Mouse (Mus musculus): Measurements from ENCODE around the gene Gm10644. TPM values are rescaled to one million over a fixed set of nuclear protein-coding genes. Genes with fewer than 3 reads are reported as not detected.

Gm10644 gene
- total RNA-seq, 2 experiments from 2014 or later: 0.44 to 0.87 TPM

DNA sequence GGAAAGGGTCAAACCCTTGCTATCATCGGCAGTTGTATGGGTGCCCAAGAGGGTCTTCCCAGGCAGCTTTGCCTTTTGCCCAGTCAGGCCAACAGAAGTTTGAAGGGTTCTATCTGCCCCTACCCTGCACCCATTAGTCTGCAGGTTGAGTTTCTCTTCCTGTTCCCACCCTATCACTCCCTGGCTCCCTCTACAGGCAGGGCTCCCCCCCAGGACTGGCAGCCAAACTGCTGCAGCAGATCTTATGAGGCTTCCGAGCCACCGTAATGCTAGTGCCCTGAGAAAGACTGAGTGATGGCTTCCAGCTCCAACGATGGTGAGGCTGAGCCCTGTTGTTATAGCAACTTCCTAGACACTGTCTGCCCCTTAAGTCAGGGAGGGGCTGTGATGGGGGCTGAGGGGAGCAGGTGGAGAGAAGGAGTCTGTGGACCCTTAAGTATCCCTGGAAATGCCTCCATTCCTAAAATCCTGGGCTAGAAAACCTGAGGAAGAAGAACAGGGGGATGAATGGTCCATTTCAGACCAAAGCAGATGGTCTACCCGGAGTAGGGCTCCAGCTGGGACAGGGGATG, 21.9 kb upstream of the Gm10644 start:
- TF ChIP-seq CTCF (conservative IDR thresholded peaks at IDR 0.05): peak; percentile 65
- H3K4me3 ChIP-seq: no peak overlapping the region; the same call in 1 of the 2 replicates
- DNase-seq (ENCODE audit: low spot score in 2 of 2): no peak
- peak overlapping the region; percentile 77 for H3K27ac ChIP-seq

DNA sequence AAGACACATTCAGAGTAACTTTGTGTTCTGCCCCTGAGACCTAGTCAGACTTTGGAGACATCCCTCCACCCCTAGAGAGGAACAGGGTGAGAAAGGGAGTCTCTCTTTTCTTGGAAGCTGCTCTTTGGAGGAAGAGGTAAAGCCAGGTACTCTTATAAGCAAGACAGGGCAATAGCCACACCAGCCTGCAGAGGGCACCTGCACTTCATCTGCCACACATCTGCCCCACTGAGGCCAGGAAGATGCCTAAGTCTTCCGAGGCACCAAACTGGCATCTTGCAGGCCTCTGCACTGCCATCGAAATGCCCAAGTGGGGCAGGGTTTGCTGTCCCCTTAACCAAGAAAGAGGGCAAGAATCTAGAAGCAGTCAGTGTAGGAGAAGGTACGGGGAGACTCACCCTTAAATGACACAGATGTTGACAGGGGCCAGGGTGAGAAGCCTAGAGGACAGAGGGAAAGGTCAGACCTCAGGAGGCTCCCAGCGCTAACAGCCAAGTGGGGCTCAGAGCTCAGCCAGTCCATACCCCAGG, 21.2 kb upstream of the Gm10644 start:
- no peak overlapping the region for H3K4me3 ChIP-seq
- peak; percentile 67 for TF ChIP-seq CTCF (conservative IDR thresholded peaks at IDR 0.05)
- H3K27ac ChIP-seq: 0 out of 2 replicates have a peak overlapping the region, but pooled peaks have one; percentile 3
- no peak for DNase-seq (ENCODE audit: low spot score in 2 of 2)

DNA sequence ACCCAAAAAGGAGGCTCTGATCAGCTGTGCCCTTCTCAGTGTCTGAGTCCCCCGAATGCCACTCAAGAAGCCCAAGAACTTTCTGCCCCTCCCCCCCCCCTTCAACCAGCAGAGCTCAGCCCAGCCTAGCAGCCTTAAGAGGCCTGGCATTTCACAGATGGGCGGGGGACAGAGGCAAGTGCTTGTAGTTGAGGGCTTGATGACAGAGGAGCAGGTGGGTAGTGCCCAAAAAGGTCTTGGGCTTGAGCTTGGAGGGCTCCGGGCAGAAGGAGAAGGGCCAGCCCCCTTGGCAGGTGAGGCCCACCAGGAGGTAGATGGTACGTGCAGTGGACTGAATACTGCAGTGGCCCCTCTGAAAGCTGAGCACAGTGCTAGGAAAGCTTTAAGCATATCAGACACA, 19.5 kb upstream of the Gm10644 start:
- H3K4me3 ChIP-seq: peak overlapping the region; percentile 75; the same call in 1 of the 2 replicates
- no peak for TF ChIP-seq CTCF (conservative IDR thresholded peaks at IDR 0.05)
- no peak overlapping the region for H3K27ac ChIP-seq
- no peak for DNase-seq (ENCODE audit: low spot score in 2 of 2)

DNA sequence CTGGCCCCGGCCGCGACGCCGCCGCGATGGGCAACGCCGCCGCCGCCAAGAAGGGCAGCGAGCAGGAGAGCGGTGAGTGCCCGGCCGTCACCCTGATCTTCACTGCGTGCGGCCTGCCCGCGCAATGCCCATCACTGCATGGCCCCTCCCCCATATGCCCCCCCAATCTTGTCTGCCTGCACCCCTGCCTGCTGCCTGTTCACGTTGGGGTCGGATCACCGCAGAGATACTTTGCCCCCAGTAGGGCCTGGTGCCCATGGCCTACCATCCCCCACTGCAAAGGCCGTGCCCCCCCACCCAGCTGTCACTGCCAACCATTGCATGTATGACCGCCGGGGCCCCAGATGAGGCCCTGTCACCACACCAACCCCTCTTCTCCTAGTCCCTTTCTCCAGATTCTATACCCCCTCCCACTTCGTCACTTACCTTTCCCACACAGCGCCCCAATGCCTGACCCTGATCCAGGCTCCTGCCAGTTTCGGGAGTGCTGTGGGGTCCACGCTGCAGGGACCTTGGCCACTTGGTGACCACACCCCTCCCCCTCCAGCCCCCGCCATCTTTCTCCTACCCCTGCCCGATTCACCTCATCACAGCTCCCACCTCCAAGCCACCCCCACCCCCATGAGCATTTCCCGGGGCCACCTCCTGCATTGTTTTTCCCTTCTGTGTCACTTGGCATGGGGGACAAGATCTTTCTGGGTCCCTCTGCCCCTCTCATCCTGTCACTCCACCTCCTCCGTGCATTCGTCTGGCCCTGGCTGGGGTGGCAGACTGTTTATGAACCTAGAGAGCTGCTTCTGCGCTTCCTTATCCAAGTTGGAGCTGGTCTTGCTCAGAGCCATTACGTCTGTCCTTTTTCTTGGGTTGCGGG, 18.4 kb upstream of the Gm10644 start:
- DNase-seq (ENCODE audit: low spot score in 2 of 2): peak in 1 of 2 experiments; percentile 49
- TF ChIP-seq CTCF (conservative IDR thresholded peaks at IDR 0.05): no peak

DNA sequence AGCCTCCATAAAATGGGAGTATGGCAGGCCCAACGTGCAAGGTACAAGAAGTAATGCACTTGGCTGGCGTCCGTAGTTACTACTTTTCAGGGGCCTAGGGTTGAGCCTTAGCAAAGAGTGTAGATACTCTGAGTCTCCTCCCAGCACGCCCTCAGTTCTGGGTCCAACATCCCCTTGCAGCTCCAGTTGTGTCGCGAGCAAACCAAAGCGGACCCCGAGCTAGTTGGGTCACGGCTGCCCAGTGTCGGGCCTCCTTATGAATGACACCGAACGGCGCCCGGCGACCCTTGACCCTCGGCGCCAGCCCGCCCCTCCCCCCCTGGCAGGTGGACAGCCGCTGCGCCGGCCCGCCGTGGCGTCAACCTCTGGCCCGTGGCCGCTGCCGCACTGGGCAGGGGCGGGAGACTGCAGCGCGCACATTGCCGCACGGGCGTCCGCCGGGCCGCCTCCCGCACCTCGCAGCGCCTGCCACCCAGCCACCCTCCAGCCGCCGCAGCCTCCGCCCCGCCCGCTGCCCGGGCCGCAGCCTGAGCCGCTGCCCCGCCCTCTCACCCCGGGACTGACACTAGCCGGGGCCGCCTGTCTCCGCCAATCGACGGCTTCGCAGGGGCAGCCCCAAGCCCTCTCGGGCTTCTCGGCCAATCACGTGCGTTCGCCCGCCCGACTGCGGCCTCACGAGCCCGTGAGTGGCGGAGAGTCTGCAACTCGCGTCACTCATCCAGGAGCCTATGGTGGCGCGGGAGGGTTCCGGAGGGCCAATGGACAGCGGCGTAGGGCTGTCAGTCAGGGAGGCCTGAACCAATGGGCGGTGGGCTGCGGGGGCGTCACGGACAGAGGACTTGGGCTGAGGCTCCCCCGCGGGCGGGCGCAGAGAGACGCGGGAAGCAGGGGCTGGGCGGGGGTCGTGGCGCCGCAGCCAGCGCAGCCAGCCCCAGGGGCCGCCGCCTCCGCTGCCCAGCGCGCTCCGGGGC, 17.4 kb upstream of the Gm10644 start, which contains the start of gene Prkaca:
TSS of gene Prkaca (plus strand) at position 844 of the 971 bp plus-strand sequence.
- DNase-seq (ENCODE audit: low spot score in 2 of 2): peak; percentile 98 to 100
- no peak for TF ChIP-seq CTCF (conservative IDR thresholded peaks at IDR 0.05)
- Histone ChIP-seq H3K4me3 (peak within 1 kb of the TSS; percentile 78), H3K27ac (peak within 1 kb of the TSS; percentile 92)

More for the DNA sequence above, 18.4 kb upstream of the Gm10644 start:
- H3K4me3 ChIP-seq: peak overlapping the region; percentile 75
- peak overlapping the region; percentile 92 for H3K27ac ChIP-seq

DNA sequence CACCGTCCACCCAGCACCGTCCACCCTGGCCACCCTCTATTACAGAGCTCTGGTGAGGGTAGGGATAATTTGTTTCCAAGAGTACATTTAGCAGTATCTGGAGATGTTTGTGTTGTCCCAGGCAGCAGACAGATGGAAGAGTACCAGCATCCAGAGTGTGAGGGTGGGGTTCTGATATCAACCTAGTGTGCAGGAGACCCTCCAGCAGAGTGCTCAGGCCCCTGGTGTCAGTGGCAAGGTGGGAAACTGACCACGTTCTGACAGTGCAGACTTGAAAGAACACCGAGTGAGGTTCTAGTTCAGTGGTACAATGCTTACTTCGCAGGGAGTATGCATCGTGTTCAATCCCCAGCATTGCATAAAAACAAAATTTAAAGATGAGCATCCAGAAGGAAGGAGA, 16.7 kb upstream of the Gm10644 start:
- H3K4me3 ChIP-seq: peak overlapping the region; percentile 78
- peak overlapping the region; percentile 90; the same call in 1 of the 2 replicates for H3K27ac ChIP-seq
- TF ChIP-seq CTCF (conservative IDR thresholded peaks at IDR 0.05): no peak
- DNase-seq (ENCODE audit: low spot score in 2 of 2): no peak

DNA sequence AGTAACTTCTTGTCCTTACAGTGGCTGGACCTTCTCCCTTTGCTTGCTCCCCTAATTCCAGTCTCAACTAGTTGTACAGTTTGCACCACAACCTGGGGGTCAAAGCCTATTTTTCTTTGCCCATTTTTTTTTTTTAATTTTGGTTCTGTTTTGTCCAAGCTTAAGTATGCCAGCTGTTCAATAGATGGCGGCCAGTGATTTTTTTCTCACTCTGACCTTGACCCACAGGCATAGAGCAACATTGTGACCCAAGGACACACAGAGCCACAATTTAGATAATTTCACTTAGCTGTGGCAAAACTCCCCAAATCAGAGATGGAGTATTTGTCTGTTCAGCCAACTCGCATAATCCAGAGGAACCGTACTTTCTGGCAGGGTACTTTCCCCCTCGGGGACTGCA, 16.1 kb upstream of the Gm10644 start:
- no peak for DNase-seq (ENCODE audit: low spot score in 2 of 2)
- Histone ChIP-seq H3K4me3 (no peak overlapping the region), H3K27ac (no peak overlapping the region)
- TF ChIP-seq CTCF (conservative IDR thresholded peaks at IDR 0.05): no peak

DNA sequence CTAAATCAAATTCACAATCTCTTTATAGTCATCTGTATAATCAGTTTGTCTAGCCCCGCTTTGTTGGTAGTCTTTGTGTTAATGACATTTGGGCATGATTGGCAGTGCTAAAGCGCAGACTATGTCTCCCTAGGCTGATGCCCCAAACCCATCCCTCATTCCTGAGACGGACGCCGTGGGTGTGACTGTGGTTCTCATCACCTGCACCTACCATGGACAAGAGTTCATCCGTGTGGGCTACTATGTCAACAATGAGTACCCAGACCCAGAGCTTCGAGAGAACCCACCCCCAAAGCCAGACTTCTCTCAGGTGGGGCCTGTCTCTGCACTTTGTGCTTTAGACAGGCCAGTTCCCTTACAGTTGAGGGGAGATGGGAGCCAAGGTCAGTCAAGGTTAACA, 12.7 kb upstream of the Gm10644 start:
- Histone ChIP-seq H3K4me3 (no peak overlapping the region), H3K27ac (no peak overlapping the region)
- TF ChIP-seq CTCF (conservative IDR thresholded peaks at IDR 0.05): no peak
- DNase-seq (ENCODE audit: low spot score in 2 of 2): no peak

DNA sequence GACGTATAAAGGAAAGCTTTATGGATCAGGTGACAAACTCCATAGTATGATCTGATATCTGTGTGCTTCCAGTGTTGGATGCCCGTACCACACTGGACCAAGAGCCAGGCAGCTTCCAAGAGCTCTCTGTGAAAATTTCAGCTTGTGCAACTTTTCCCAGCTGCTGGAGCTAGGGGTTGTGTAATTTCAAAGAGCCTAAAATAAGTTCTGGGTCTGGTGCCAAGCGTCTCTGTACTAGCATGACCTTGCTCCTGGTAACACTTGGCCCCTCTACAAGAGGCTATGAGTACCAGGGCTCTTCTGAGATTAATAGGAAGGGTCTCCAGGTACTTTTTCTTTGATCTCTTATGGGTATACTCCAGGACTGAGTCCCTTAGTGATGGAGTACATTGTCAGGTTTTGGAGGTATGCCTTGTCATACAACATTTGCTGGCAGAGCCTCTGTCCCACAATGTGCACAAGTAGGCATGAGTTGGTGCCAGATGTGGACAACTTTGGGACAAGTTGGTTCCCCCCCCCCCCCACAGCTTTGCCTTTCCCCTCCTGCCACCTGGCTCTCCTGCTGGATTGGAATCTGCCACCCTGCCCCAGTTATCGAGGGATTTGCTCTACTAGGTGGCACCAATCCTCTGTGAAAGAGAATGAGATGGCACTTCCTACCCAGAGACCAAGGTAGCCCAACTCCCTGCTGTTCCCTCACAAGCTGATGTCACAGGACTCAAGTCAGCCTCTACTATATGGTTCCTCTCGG, 9.2 kb upstream of the Gm10644 start:
- DNase-seq (ENCODE audit: low spot score in 2 of 2): no peak
- H3K4me3 ChIP-seq: no peak overlapping the region
- no peak overlapping the region for H3K27ac ChIP-seq
- no peak for TF ChIP-seq CTCF (conservative IDR thresholded peaks at IDR 0.05)

DNA sequence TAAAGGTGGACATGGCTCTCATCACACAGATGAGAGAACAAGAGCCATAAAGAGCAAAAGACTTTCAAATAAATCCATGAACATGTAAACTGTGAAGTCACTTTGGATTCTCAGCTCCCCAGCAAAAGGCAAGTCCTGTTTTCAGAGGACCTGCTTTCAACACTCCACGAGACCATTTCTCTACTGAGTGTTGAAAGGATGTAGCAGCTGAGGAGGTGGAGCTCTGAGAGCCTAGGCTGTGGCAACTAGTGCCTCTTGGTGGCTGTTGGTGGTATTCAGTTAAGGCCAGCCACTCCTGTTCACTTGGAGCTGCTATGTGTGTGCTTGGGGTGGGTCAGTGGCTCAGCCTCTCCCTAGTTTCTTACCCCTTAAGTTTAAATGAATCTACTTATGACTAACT, 1.8 kb upstream of the Gm10644 start:
- Histone ChIP-seq H3K27ac (no peak overlapping the region), H3K4me3 (no peak overlapping the region)
- no peak for DNase-seq (ENCODE audit: low spot score in 2 of 2)
- peak; percentile 60 for TF ChIP-seq CTCF (conservative IDR thresholded peaks at IDR 0.05)

DNA sequence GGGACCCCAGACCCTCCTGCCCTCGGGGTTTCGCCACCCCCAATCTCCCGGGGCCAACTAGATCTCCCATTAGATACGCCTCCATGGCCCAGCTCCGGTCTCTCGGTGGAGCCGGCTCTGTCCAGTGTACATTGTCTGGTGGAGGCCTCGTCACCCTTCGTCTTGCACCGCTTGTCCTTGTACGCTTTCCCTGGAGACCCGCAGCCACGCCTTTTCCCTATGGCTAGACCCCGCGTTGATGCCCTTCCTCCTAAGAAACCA, 883 bp upstream of the Gm10644 start:
- TF ChIP-seq CTCF (conservative IDR thresholded peaks at IDR 0.05): no peak
- no peak overlapping the region for H3K27ac ChIP-seq
- DNase-seq (ENCODE audit: low spot score in 2 of 2): no peak
- peak overlapping the region; percentile 56 for H3K4me3 ChIP-seq

DNA sequence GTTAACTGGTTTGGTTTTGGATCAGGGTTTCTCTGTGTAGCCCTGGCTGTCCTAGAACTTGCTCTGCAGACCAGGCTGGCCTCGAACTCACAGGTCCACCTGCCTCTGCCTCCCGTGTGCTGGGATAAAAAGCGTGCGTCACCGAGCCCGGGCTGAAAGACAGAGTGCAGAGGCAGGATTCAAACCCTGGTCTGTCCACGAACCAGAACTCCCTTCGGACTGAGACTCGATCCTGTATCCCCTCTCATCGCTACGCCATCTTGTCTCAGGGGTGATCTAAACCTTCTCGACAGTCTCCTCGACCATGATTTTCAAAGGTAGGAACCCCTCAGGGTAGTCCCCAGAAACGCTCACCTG, 278 bp downstream of the Gm10644 start:
- H3K4me3 ChIP-seq: peak overlapping the region; percentile 60
- peak overlapping the region; percentile 65 for H3K27ac ChIP-seq
- DNase-seq (ENCODE audit: low spot score in 2 of 2): no peak
- TF ChIP-seq CTCF (conservative IDR thresholded peaks at IDR 0.05): no peak
